Mouse (Mus musculus): ENCODE measurements around the gene Arrdc2.
"Not testable (repeated sequence)": the region's sequence is repeated elsewhere in the genome, so short reads cannot be mapped to it uniquely, and the experiment has no call there.

Arrdc2 gene

GRCm38 (mm10) chr8:70838654-70839407 is 689 bp downstream of the Arrdc2 start:
- DNase-seq: peak in 1 of 2 experiments; percentile 35

GRCm38 (mm10) chr8:70836666-70837065 is 2.9 kb downstream of the Arrdc2 start:
- DNase-seq: no peak

- DNase-seq: no peak
Measured at GRCm38 (mm10) chr8:70834071-70834470, 5.4 kb downstream of the Arrdc2 start.

GRCm38 (mm10) chr8:70833520-70833919 is 6.0 kb downstream of the Arrdc2 start:
- DNase-seq: peak; percentile 61 to 85

GRCm38 (mm10) chr8:70833018-70833482 is 6.5 kb downstream of the Arrdc2 start:
- DNase-seq: peak; percentile 52 to 72

GRCm38 (mm10) chr8:70832371-70832770 is 7.1 kb downstream of the Arrdc2 start:
- peak in 1 of 2 experiments; percentile 55 for DNase-seq

- DNase-seq: no peak
Measured at GRCm38 (mm10) chr8:70831517-70831916, 8.0 kb downstream of the Arrdc2 start.

- DNase-seq: no peak
Measured at GRCm38 (mm10) chr8:70827796-70828195, 11.7 kb downstream of the Arrdc2 start.

GRCm38 (mm10) chr8:70827010-70827409 is 12.5 kb downstream of the Arrdc2 start:
- DNase-seq: no peak

- DNase-seq: peak in 1 of 2 experiments; percentile 63
Measured at GRCm38 (mm10) chr8:70825816-70826215, 13.7 kb downstream of the Arrdc2 start.

GRCm38 (mm10) chr8:70823802-70824201 is 15.7 kb downstream of the Arrdc2 start:
- no peak for DNase-seq

GRCm38 (mm10) chr8:70822594-70822993 is 16.9 kb downstream of the Arrdc2 start:
- DNase-seq: not testable (repeated sequence)

GRCm38 (mm10) chr8:70821992-70822391 is 17.5 kb downstream of the Arrdc2 start:
- DNase-seq: no peak

- DNase-seq: peak; percentile 71 to 73
Measured at GRCm38 (mm10) chr8:70821399-70821962, 18.0 kb downstream of the Arrdc2 start.

- DNase-seq: peak; percentile 82 to 89
Measured at GRCm38 (mm10) chr8:70820101-70820935, 19.2 kb downstream of the Arrdc2 start.

- peak; percentile 58 to 76 for DNase-seq
Measured at GRCm38 (mm10) chr8:70816679-70817078, 22.8 kb downstream of the Arrdc2 start.

GRCm38 (mm10) chr8:70812885-70813284 is 26.6 kb downstream of the Arrdc2 start:
- DNase-seq: no peak

- DNase-seq: no peak
Measured at GRCm38 (mm10) chr8:70812055-70812454, 27.5 kb downstream of the Arrdc2 start.

GRCm38 (mm10) chr8:70810962-70811680 is 28.4 kb downstream of the Arrdc2 start:
- DNase-seq: no peak

- DNase-seq: no peak
Measured at GRCm38 (mm10) chr8:70808955-70809701, 30.4 kb downstream of the Arrdc2 start.

- no peak for DNase-seq
Measured at GRCm38 (mm10) chr8:70808239-70808638, 31.3 kb downstream of the Arrdc2 start, which contains the start of gene Il12rb1. TSS of gene Il12rb1 (plus strand) at chr8:70808449.

GRCm38 (mm10) chr8:70807304-70807703 is 32.2 kb downstream of the Arrdc2 start:
- DNase-seq: no peak

Data from kidney, postnatal 25 days (tissue).